Mouse (Mus musculus): ENCODE results near the gene Lactbl1. TPM values are rescaled to one million over a fixed set of nuclear protein-coding genes. Genes with fewer than 3 reads are reported as not detected.

Lactbl1 gene
- polyA plus RNA-seq (2014; fragmentation: Nextera tagmentation; extraction: Ambion mirVana), result not detected in 2 replicates

GRCm38 (mm10) chr4:136622388-136622787 lies at the start of gene Lactbl1:
TSS of gene Lactbl1 (plus strand) at chr4:136622621.
- H3K4me1 ChIP-seq (ENCODE audit: control insufficient read depth, insufficient read depth, low read length), result no peaks in the 10 kb centered on the region

GRCm38 (mm10) chr4:136581885-136582284 lies 40.5 kb upstream of the Lactbl1 start:
- DNase-seq, result no peak
- H3K4me3 ChIP-seq (replicated peaks; ENCODE audit: low read depth, low read length), result no peak overlapping the region
- no peak overlapping the region for H3K27ac ChIP-seq (replicated peaks; ENCODE audit: low read depth, low read length)
- no peaks in the 10 kb centered on the region for H3K9me3 ChIP-seq (ENCODE audit: control insufficient read depth, low read length)
- no peak overlapping the region for H3K4me2 ChIP-seq (ENCODE audit: low read length)
- no peaks in the 10 kb centered on the region for H3K36me3 ChIP-seq (ENCODE audit: control insufficient read depth, insufficient read depth, low read length)
- ATAC-seq (ENCODE audit: low FRiP score, low TSS enrichment), result no peak
- WGBS, result 93% methylated on average over 3 of the region's 3 CpGs
- no peaks in the 10 kb centered on the region for H3K27me3 ChIP-seq (ENCODE audit: control insufficient read depth, insufficient read depth, low read length)
- H3K4me1 ChIP-seq (ENCODE audit: control insufficient read depth, insufficient read depth, low read length), result 0 out of 2 replicates have a peak, but pooled peaks cover 4% of the 10 kb centered on the region
- H3K9ac ChIP-seq (replicated peaks; ENCODE audit: low read length), result no peak overlapping the region

More at GRCm38 (mm10) chr4:136622388-136622787, at the start of gene Lactbl1:
- WGBS, result 17% methylated on average over 6 of the region's 6 CpGs
- DNase-seq (no peak), ATAC-seq (ENCODE audit: low FRiP score, low TSS enrichment) (no peak)
- Histone ChIP-seq H3K9me3 (ENCODE audit: control insufficient read depth, low read length) (no peaks in the 10 kb centered on the region), H3K27me3 (ENCODE audit: control insufficient read depth, insufficient read depth, low read length) (no peaks in the 10 kb centered on the region), H3K4me3 (replicated peaks; ENCODE audit: low read depth, low read length) (no peak within 1 kb of the TSS), H3K27ac (replicated peaks; ENCODE audit: low read depth, low read length) (no peak within 1 kb of the TSS), H3K9ac (replicated peaks; ENCODE audit: low read length) (0 out of 2 replicates have a peak within 1 kb of the TSS, but pooled peaks have one; percentile 12), H3K36me3 (ENCODE audit: control insufficient read depth, insufficient read depth, low read length) (no peaks in the 10 kb centered on the region), H3K4me2 (ENCODE audit: low read length) (no peak within 1 kb of the TSS)

- WGBS, result 93% methylated on average over 4 of the region's 4 CpGs
Measured at GRCm38 (mm10) chr4:136587221-136587827, 35.1 kb upstream of the Lactbl1 start.

GRCm38 (mm10) chr4:136588003-136588402 lies 34.4 kb upstream of the Lactbl1 start:
- Histone ChIP-seq H3K9me3 (ENCODE audit: control insufficient read depth, low read length) (no peaks in the 10 kb centered on the region), H3K36me3 (ENCODE audit: control insufficient read depth, insufficient read depth, low read length) (peaks cover 24% of the 10 kb centered on the region), H3K27me3 (ENCODE audit: control insufficient read depth, insufficient read depth, low read length) (no peaks in the 10 kb centered on the region), H3K27ac (replicated peaks; ENCODE audit: low read depth, low read length) (no peak overlapping the region), H3K4me1 (ENCODE audit: control insufficient read depth, insufficient read depth, low read length) (peaks cover 3% of the 10 kb centered on the region; the same call in 1 of the 2 replicates), H3K4me2 (ENCODE audit: low read length) (no peak overlapping the region), H3K4me3 (replicated peaks; ENCODE audit: low read depth, low read length) (no peak overlapping the region), H3K9ac (replicated peaks; ENCODE audit: low read length) (no peak overlapping the region)
- WGBS, result 91% methylated on average over 4 of the region's 4 CpGs
- DNase-seq (no peak), ATAC-seq (ENCODE audit: low FRiP score, low TSS enrichment) (no peak)

More at GRCm38 (mm10) chr4:136587221-136587827, 35.1 kb upstream of the Lactbl1 start:
- no peak for DNase-seq
- no peak overlapping the region for H3K4me2 ChIP-seq (ENCODE audit: low read length)
- no peak overlapping the region for H3K4me3 ChIP-seq (replicated peaks; ENCODE audit: low read depth, low read length)
- H3K27me3 ChIP-seq (ENCODE audit: control insufficient read depth, insufficient read depth, low read length), result no peaks in the 10 kb centered on the region
- peaks cover 20% of the 10 kb centered on the region for H3K36me3 ChIP-seq (ENCODE audit: control insufficient read depth, insufficient read depth, low read length)
- no peak overlapping the region; the same call in 1 of the 2 replicates for H3K27ac ChIP-seq (replicated peaks; ENCODE audit: low read depth, low read length)
- no peaks in the 10 kb centered on the region for H3K9me3 ChIP-seq (ENCODE audit: control insufficient read depth, low read length)
- no peak overlapping the region for H3K9ac ChIP-seq (replicated peaks; ENCODE audit: low read length)
- H3K4me1 ChIP-seq (ENCODE audit: control insufficient read depth, insufficient read depth, low read length), result peaks cover 3% of the 10 kb centered on the region; the same call in 1 of the 2 replicates
- no peak for ATAC-seq (ENCODE audit: low FRiP score, low TSS enrichment)

GRCm38 (mm10) chr4:136592111-136592510 lies 30.3 kb upstream of the Lactbl1 start:
- H3K4me3 ChIP-seq (replicated peaks; ENCODE audit: low read depth, low read length), result no peak overlapping the region
- no peak for ATAC-seq (ENCODE audit: low FRiP score, low TSS enrichment)
- 73% methylated on average over 4 of the region's 4 CpGs for WGBS
- H3K4me2 ChIP-seq (ENCODE audit: low read length), result no peak overlapping the region
- H3K27ac ChIP-seq (replicated peaks; ENCODE audit: low read depth, low read length), result no peak overlapping the region
- no peak overlapping the region for H3K9ac ChIP-seq (replicated peaks; ENCODE audit: low read length)
- no peaks in the 10 kb centered on the region for H3K9me3 ChIP-seq (ENCODE audit: control insufficient read depth, low read length)
- H3K4me1 ChIP-seq (ENCODE audit: control insufficient read depth, insufficient read depth, low read length), result peaks cover 11% of the 10 kb centered on the region; the same call in 1 of the 2 replicates
- no peak for DNase-seq
- no peaks in the 10 kb centered on the region for H3K27me3 ChIP-seq (ENCODE audit: control insufficient read depth, insufficient read depth, low read length)
- peaks cover 24% of the 10 kb centered on the region for H3K36me3 ChIP-seq (ENCODE audit: control insufficient read depth, insufficient read depth, low read length)

GRCm38 (mm10) chr4:136594006-136594405 lies 28.4 kb upstream of the Lactbl1 start:
- peaks cover 11% of the 10 kb centered on the region; the same call in 1 of the 2 replicates for H3K4me1 ChIP-seq (ENCODE audit: control insufficient read depth, insufficient read depth, low read length)
- 84% methylated on average over 2 of the region's 2 CpGs for whole genome bisulfite sequencing
- no peak for ATAC-seq (ENCODE audit: low FRiP score, low TSS enrichment)

GRCm38 (mm10) chr4:136595221-136595620 lies 27.2 kb upstream of the Lactbl1 start:
- no peaks in the 10 kb centered on the region for H3K27me3 ChIP-seq (ENCODE audit: control insufficient read depth, insufficient read depth, low read length)
- peaks cover 13% of the 10 kb centered on the region for H3K36me3 ChIP-seq (ENCODE audit: control insufficient read depth, insufficient read depth, low read length)
- H3K4me2 ChIP-seq (ENCODE audit: low read length), result no peak overlapping the region
- ATAC-seq (ENCODE audit: low FRiP score, low TSS enrichment) (no peak), DNase-seq (no peak)
- no peak overlapping the region for H3K4me3 ChIP-seq (replicated peaks; ENCODE audit: low read depth, low read length)
- H3K9ac ChIP-seq (replicated peaks; ENCODE audit: low read length), result no peak overlapping the region
- H3K27ac ChIP-seq (replicated peaks; ENCODE audit: low read depth, low read length), result no peak overlapping the region
- WGBS, result 94% methylated on average over 6 of the region's 6 CpGs
- H3K9me3 ChIP-seq (ENCODE audit: control insufficient read depth, low read length), result no peaks in the 10 kb centered on the region
- peaks cover 15% of the 10 kb centered on the region for H3K4me1 ChIP-seq (ENCODE audit: control insufficient read depth, insufficient read depth, low read length)

More at GRCm38 (mm10) chr4:136594006-136594405, 28.4 kb upstream of the Lactbl1 start:
- DNase-seq, result no peak
- Histone ChIP-seq H3K9me3 (ENCODE audit: control insufficient read depth, low read length) (no peaks in the 10 kb centered on the region), H3K4me3 (replicated peaks; ENCODE audit: low read depth, low read length) (no peak overlapping the region), H3K27me3 (ENCODE audit: control insufficient read depth, insufficient read depth, low read length) (no peaks in the 10 kb centered on the region), H3K27ac (replicated peaks; ENCODE audit: low read depth, low read length) (no peak overlapping the region), H3K36me3 (ENCODE audit: control insufficient read depth, insufficient read depth, low read length) (peaks cover 23% of the 10 kb centered on the region), H3K4me2 (ENCODE audit: low read length) (no peak overlapping the region), H3K9ac (replicated peaks; ENCODE audit: low read length) (no peak overlapping the region)

- Histone ChIP-seq H3K27ac (replicated peaks; ENCODE audit: low read depth, low read length) (no peak overlapping the region), H3K4me1 (ENCODE audit: control insufficient read depth, insufficient read depth, low read length) (peaks cover 21% of the 10 kb centered on the region), H3K9ac (replicated peaks; ENCODE audit: low read length) (no peak overlapping the region), H3K4me3 (replicated peaks; ENCODE audit: low read depth, low read length) (no peak overlapping the region), H3K27me3 (ENCODE audit: control insufficient read depth, insufficient read depth, low read length) (no peaks in the 10 kb centered on the region), H3K4me2 (ENCODE audit: low read length) (no peak overlapping the region), H3K36me3 (ENCODE audit: control insufficient read depth, insufficient read depth, low read length) (no peaks in the 10 kb centered on the region), H3K9me3 (ENCODE audit: control insufficient read depth, low read length) (no peaks in the 10 kb centered on the region)
- no peak for DNase-seq
- WGBS, result 93% methylated on average over 7 of the region's 7 CpGs
- no peak for ATAC-seq (ENCODE audit: low FRiP score, low TSS enrichment)
Measured at GRCm38 (mm10) chr4:136598268-136598876, 24.0 kb upstream of the Lactbl1 start.
